Mouse (Mus musculus) urinary bladder, adult 18-20 months (tissue): ENCODE data around the gene Trim25.
A peak's percentile ranks its signal among the peaks of the same experiment; 100 is the strongest.
"Not testable (repeated sequence)": the region's sequence is repeated elsewhere in the genome, so short reads cannot be mapped to it uniquely, and the experiment has no call there.

Experiments used
- DNase-seq, 2 experiments: peaks; one replicate each; pipeline ENCODE4 v3.0.0; 2022; ENCODE audit warnings: low spot score in 2 of 2, mixed read lengths in 2 of 2

Gene Trim25

GRCm38 (mm10) chr11:89024181-89024881, 25.2 kb downstream of the Trim25 start:
- peak; percentile 61 to 83 for DNase-seq

GRCm38 (mm10) chr11:89025603-89026002, 26.4 kb downstream of the Trim25 start:
- DNase-seq, result no peak

GRCm38 (mm10) chr11:89026117-89026516, 26.9 kb downstream of the Trim25 start:
- no peak for DNase-seq

- peak in 1 of 2 experiments; percentile 62 for DNase-seq
These were observed 28.8 kb downstream of the Trim25 start for GRCm38 (mm10) chr11:89027955-89028361.

- no peak for DNase-seq
These were observed 29.8 kb downstream of the Trim25 start for GRCm38 (mm10) chr11:89028871-89029405.

- DNase-seq, result no peak
These were observed 31.4 kb downstream of the Trim25 start for GRCm38 (mm10) chr11:89030552-89030951.

- peak in 1 of 2 experiments; percentile 63 for DNase-seq
These were observed 32.0 kb downstream of the Trim25 start for GRCm38 (mm10) chr11:89031189-89031588.

- no peak for DNase-seq
These were observed 35.4 kb downstream of the Trim25 start for GRCm38 (mm10) chr11:89034592-89034991.

GRCm38 (mm10) chr11:89035552-89035951, 36.4 kb downstream of the Trim25 start:
- no peak for DNase-seq

GRCm38 (mm10) chr11:89038496-89038895, 39.3 kb downstream of the Trim25 start:
- DNase-seq, result no peak

- DNase-seq, result no peak
These were observed 40.1 kb downstream of the Trim25 start for GRCm38 (mm10) chr11:89039325-89039724.

- not testable (repeated sequence) for DNase-seq
These were observed 41.9 kb downstream of the Trim25 start for GRCm38 (mm10) chr11:89041073-89041472.

- no peak for DNase-seq
These were observed 43.9 kb downstream of the Trim25 start for GRCm38 (mm10) chr11:89043046-89043445.

- not testable (repeated sequence) for DNase-seq
These were observed 46.3 kb downstream of the Trim25 start for GRCm38 (mm10) chr11:89045501-89045900.

- no peak for DNase-seq
These were observed 46.8 kb downstream of the Trim25 start for GRCm38 (mm10) chr11:89046021-89046420.

- DNase-seq, result no peak
These were observed 52.6 kb downstream of the Trim25 start for GRCm38 (mm10) chr11:89051767-89052166.

- DNase-seq, result no peak
These were observed 56.9 kb downstream of the Trim25 start for GRCm38 (mm10) chr11:89055931-89056690.

GRCm38 (mm10) chr11:89058515-89059270, 59.5 kb downstream of the Trim25 start:
- no peak for DNase-seq

- peak in 1 of 2 experiments; percentile 16 for DNase-seq
These were observed 60.8 kb downstream of the Trim25 start for GRCm38 (mm10) chr11:89059919-89060422.

GRCm38 (mm10) chr11:89060423-89061089, 61.4 kb downstream of the Trim25 start:
- DNase-seq, result peak; percentile 79 to 88

- DNase-seq, result no peak
These were observed 62.2 kb downstream of the Trim25 start for GRCm38 (mm10) chr11:89061362-89061761.
